Mouse (Mus musculus) forebrain, embryonic 12.5 days (tissue): ENCODE data around the gene Usp44. TPM values are rescaled to one million over a fixed set of nuclear protein-coding genes. Genes with fewer than 3 reads are reported as not detected.
"Not testable (repeated sequence)": the region's sequence is repeated elsewhere in the genome, so short reads cannot be mapped to it uniquely, and the experiment has no call there.

Source experiments
- ATAC-seq: fragments of 200-750 bp; cut with Nextera tagmentation; 2 replicates; pipeline ENCODE4 v1.8.0; 2017; ENCODE audit warnings: moderate TSS enrichment; ENCODE audit not compliant: low FRiP score
- H3K27ac ChIP-seq: fragments of 300-500 bp; sonication (generic); 2 replicates; pipeline ENCODE4 v1.5.1; 2016; ENCODE audit warnings: mild to moderate bottlenecking
- H3K27me3 ChIP-seq: fragments of 300-500 bp; sonication (generic); 2 replicates; pipeline ENCODE4 v1.6.1; 2016; ENCODE audit warnings: mild to moderate bottlenecking
- H3K36me3 ChIP-seq: fragments of 300-500 bp; sonication (generic); replicated peaks from 2 replicates; pipeline ENCODE4 v1.6.1; 2016; ENCODE audit warnings: mild to moderate bottlenecking
- H3K4me1 ChIP-seq: fragments of 300-500 bp; sonication (generic); 2 replicates; pipeline ENCODE4 v1.6.1; 2016
- H3K4me2 ChIP-seq: fragments of 300-500 bp; sonication (generic); 2 replicates; pipeline ENCODE4 v1.6.1; 2016; ENCODE audit warnings: mild to moderate bottlenecking, moderate library complexity
- H3K4me3 ChIP-seq: fragments of 300-500 bp; sonication (generic); replicated peaks from 2 replicates; pipeline ENCODE4 v1.5.1; 2016; ENCODE audit warnings: mild to moderate bottlenecking
- H3K9ac ChIP-seq: fragments of 300-500 bp; sonication (generic); 2 replicates; pipeline ENCODE4 v1.6.1; 2016; ENCODE audit warnings: mild to moderate bottlenecking
- H3K9me3 ChIP-seq: fragments of 300-500 bp; sonication (generic); 2 replicates; pipeline ENCODE4 v1.6.1; 2016
- WGBS: fragments of 180-500 bp; shearing (Covaris S2); methylation state at CpG from one replicate; pipeline ENCODE4 v1.1.7; 2016; 5-methylcytosine and 5-hydroxymethylcytosine counted together
- polyA plus RNA-seq: library from polyadenylated mRNA; unstranded; fragments of >200 nt; fragmentation: Nextera tagmentation; extraction: Ambion mirVana; gene quantifications from 2 replicates; pipeline ENCODE4 v1.2.1, GENCODE M21; 2016

Gene Usp44
- 7.7 and 9.5 TPM in 2 replicates for polyA plus RNA-seq

GRCm38 (mm10) chr10:93830931-93831729 lies at the start of gene Usp44:
Usp44 (plus strand) TSS chr10:93831555.
- no peaks in the 10 kb centered on the region for H3K9me3 ChIP-seq
- peaks cover 46% of the 10 kb centered on the region for H3K27me3 ChIP-seq
- peak within 1 kb of the TSS; percentile 7 for H3K4me3 ChIP-seq
- peak within 1 kb of the TSS; percentile 39 for H3K4me2 ChIP-seq
- H3K9ac ChIP-seq: no peak within 1 kb of the TSS
- no peaks in the 10 kb centered on the region for H3K36me3 ChIP-seq
- no peak for ATAC-seq
- WGBS: 5% methylated on average over 22 of the region's 22 CpGs
- peaks cover 23% of the 10 kb centered on the region for H3K4me1 ChIP-seq
- H3K27ac ChIP-seq: no peak within 1 kb of the TSS

- Histone ChIP-seq H3K36me3 (no peaks in the 10 kb centered on the region), H3K27me3 (no peaks in the 10 kb centered on the region), H3K4me3 (no peak overlapping the region), H3K4me2 (no peak overlapping the region), H3K9me3 (no peaks in the 10 kb centered on the region), H3K4me1 (0 out of 2 replicates have a peak, but pooled peaks cover 3% of the 10 kb centered on the region), H3K27ac (no peak overlapping the region), H3K9ac (no peak overlapping the region)
- 64% methylated on average over 15 of the region's 15 CpGs for WGBS
- ATAC-seq: no peak
These were observed 47.9 kb upstream of the Usp44 start for GRCm38 (mm10) chr10:93783216-93784013.

GRCm38 (mm10) chr10:93799711-93800362 lies 31.5 kb upstream of the Usp44 start:
- no peak overlapping the region for H3K9ac ChIP-seq
- no peak for ATAC-seq
- H3K4me1 ChIP-seq: no peaks in the 10 kb centered on the region
- no peak overlapping the region for H3K4me2 ChIP-seq
- H3K9me3 ChIP-seq: no peaks in the 10 kb centered on the region
- no peaks in the 10 kb centered on the region for H3K27me3 ChIP-seq
- no peak overlapping the region for H3K4me3 ChIP-seq
- H3K27ac ChIP-seq: no peak overlapping the region
- WGBS: 80% methylated on average over 8 of the region's 8 CpGs
- no peaks in the 10 kb centered on the region for H3K36me3 ChIP-seq

- H3K9me3 ChIP-seq: no peaks in the 10 kb centered on the region
- no peak overlapping the region for H3K9ac ChIP-seq
- H3K27me3 ChIP-seq: no peaks in the 10 kb centered on the region
- 76% methylated on average over 4 of the region's 4 CpGs for WGBS
- ATAC-seq: no peak
- H3K36me3 ChIP-seq: no peaks in the 10 kb centered on the region
- H3K4me1 ChIP-seq: no peaks in the 10 kb centered on the region
- H3K4me2 ChIP-seq: no peak overlapping the region
- H3K27ac ChIP-seq: no peak overlapping the region
- H3K4me3 ChIP-seq: no peak overlapping the region
These were observed 31.0 kb upstream of the Usp44 start for GRCm38 (mm10) chr10:93800363-93800722.

- Histone ChIP-seq H3K36me3 (no peaks in the 10 kb centered on the region), H3K4me3 (no peak overlapping the region), H3K27ac (no peak overlapping the region), H3K4me1 (no peaks in the 10 kb centered on the region), H3K9me3 (no peaks in the 10 kb centered on the region), H3K9ac (no peak overlapping the region), H3K4me2 (no peak overlapping the region), H3K27me3 (no peaks in the 10 kb centered on the region)
- 90% methylated on average over 5 of the region's 5 CpGs for WGBS
- no peak for ATAC-seq
These were observed 30.5 kb upstream of the Usp44 start for GRCm38 (mm10) chr10:93800895-93801294.

GRCm38 (mm10) chr10:93803199-93803598 lies 28.2 kb upstream of the Usp44 start:
- Histone ChIP-seq H3K9me3 (no peaks in the 10 kb centered on the region), H3K4me1 (no peaks in the 10 kb centered on the region), H3K4me2 (no peak overlapping the region), H3K9ac (no peak overlapping the region), H3K4me3 (no peak overlapping the region), H3K36me3 (no peaks in the 10 kb centered on the region), H3K27me3 (no peaks in the 10 kb centered on the region), H3K27ac (no peak overlapping the region)
- 86% methylated on average over 6 of the region's 6 CpGs for WGBS
- no peak for ATAC-seq

- not testable (repeated sequence) for H3K27ac ChIP-seq, H3K4me2 ChIP-seq, ATAC-seq, H3K9ac ChIP-seq, H3K36me3 ChIP-seq, H3K27me3 ChIP-seq, H3K4me3 ChIP-seq, H3K9me3 ChIP-seq, H3K4me1 ChIP-seq
- WGBS: 91% methylated on average over 8 of the region's 8 CpGs
These were observed 21.9 kb upstream of the Usp44 start for GRCm38 (mm10) chr10:93809438-93809837.

GRCm38 (mm10) chr10:93810590-93811185 lies 20.7 kb upstream of the Usp44 start:
- Histone ChIP-seq H3K4me2 (no peak overlapping the region), H3K9me3 (no peaks in the 10 kb centered on the region), H3K4me1 (0 out of 2 replicates have a peak, but pooled peaks cover 3% of the 10 kb centered on the region), H3K27me3 (no peaks in the 10 kb centered on the region), H3K27ac (no peak overlapping the region), H3K36me3 (no peaks in the 10 kb centered on the region), H3K4me3 (no peak overlapping the region), H3K9ac (no peak overlapping the region)
- no peak for ATAC-seq
- WGBS: 59% methylated on average over 7 of the region's 7 CpGs

GRCm38 (mm10) chr10:93812098-93812497 lies 19.3 kb upstream of the Usp44 start:
- Histone ChIP-seq H3K27me3 (peaks cover 8% of the 10 kb centered on the region; the same call in 1 of the 2 replicates), H3K27ac (no peak overlapping the region), H3K4me2 (no peak overlapping the region), H3K9ac (no peak overlapping the region), H3K4me1 (0 out of 2 replicates have a peak, but pooled peaks cover 3% of the 10 kb centered on the region), H3K9me3 (no peaks in the 10 kb centered on the region), H3K4me3 (no peak overlapping the region), H3K36me3 (no peaks in the 10 kb centered on the region)
- 86% methylated on average over 7 of the region's 7 CpGs for WGBS
- no peak for ATAC-seq

- Histone ChIP-seq H3K27me3 (peaks cover 9% of the 10 kb centered on the region; the same call in 1 of the 2 replicates), H3K4me1 (0 out of 2 replicates have a peak, but pooled peaks cover 3% of the 10 kb centered on the region), H3K4me2 (peak overlapping the region; percentile 19; the same call in 1 of the 2 replicates), H3K27ac (no peak overlapping the region), H3K9ac (no peak overlapping the region), H3K36me3 (no peaks in the 10 kb centered on the region), H3K9me3 (no peaks in the 10 kb centered on the region), H3K4me3 (no peak overlapping the region)
- WGBS: 15% methylated on average over 10 of the region's 10 CpGs
- ATAC-seq: peak; percentile 39; the same call in 1 of the 2 replicates
These were observed 18.5 kb upstream of the Usp44 start for GRCm38 (mm10) chr10:93812774-93813415.

GRCm38 (mm10) chr10:93813755-93814154 lies 17.6 kb upstream of the Usp44 start:
- Histone ChIP-seq H3K9ac (no peak overlapping the region), H3K4me1 (0 out of 2 replicates have a peak, but pooled peaks cover 3% of the 10 kb centered on the region), H3K27ac (no peak overlapping the region; the same call in 1 of the 2 replicates), H3K4me2 (no peak overlapping the region), H3K4me3 (no peak overlapping the region), H3K36me3 (no peaks in the 10 kb centered on the region), H3K27me3 (peaks cover 14% of the 10 kb centered on the region; the same call in 1 of the 2 replicates), H3K9me3 (no peaks in the 10 kb centered on the region)
- ATAC-seq: no peak
- 48% methylated on average over 10 of the region's 10 CpGs for WGBS
